Mouse (Mus musculus) MEL (cell line): ENCODE data around the gene Lurap1. TPM values are rescaled to one million over a fixed set of nuclear protein-coding genes. Genes with fewer than 3 reads are reported as not detected.

Experiments used
- DNase-seq: peaks from one replicate; pipeline ENCODE4 v3.0.0; 2011; ENCODE audit warnings: low read depth, low spot score
- H3K27ac ChIP-seq: 2 replicates; pipeline ENCODE4 v1.5.1; 2012; ENCODE audit warnings: low read depth, mild to moderate bottlenecking, control low read depth, low read length, moderate library complexity; ENCODE audit not compliant: control insufficient read depth
- H3K27me3 ChIP-seq, 2 experiments: fragments of 150-350 bp in 1 of 2; sonication (generic) in 1 of 2; 2 replicates each; pipeline ENCODE4 v1.6.1; 2012; ENCODE audit warnings: low read length in 2 of 2, mild to moderate bottlenecking in 2 of 2, improper control_type of control experiment in 1 of 2, moderate library complexity in 1 of 2; ENCODE audit not compliant: insufficient read depth in 2 of 2, control insufficient read depth in 1 of 2
- H3K36me3 ChIP-seq, 2 experiments: 2 replicates each; pipeline ENCODE4 v1.6.1; 2012 to 2014; ENCODE audit warnings: low read length in 2 of 2, improper control_type of control experiment in 1 of 2, inconsistent platforms in 1 of 2, mild to moderate bottlenecking in 1 of 2; ENCODE audit not compliant: insufficient read depth in 2 of 2, control insufficient read depth in 1 of 2
- H3K4me1 ChIP-seq, 2 experiments: fragments of 150-350 bp in 1 of 2; sonication (generic) in 1 of 2; 2 replicates each; pipeline ENCODE4 v1.6.1; 2012; ENCODE audit warnings: low read length in 2 of 2, improper control_type of control experiment in 1 of 2, mild to moderate bottlenecking in 1 of 2; ENCODE audit not compliant: insufficient read depth in 2 of 2, control insufficient read depth in 1 of 2
- H3K4me3 ChIP-seq, 2 experiments: fragments of 150-350 bp in 1 of 2; sonication (generic) in 1 of 2; 2 replicates each; pipeline ENCODE4 v1.5.1; 2012; ENCODE audit warnings: low read depth in 2 of 2, low read length in 2 of 2, mild to moderate bottlenecking in 2 of 2, moderate library complexity in 2 of 2, control low read depth in 1 of 2, improper control_type of control experiment in 1 of 2; ENCODE audit not compliant: control insufficient read depth in 1 of 2, insufficient read depth in 1 of 2
- H3K79me2 ChIP-seq: 2 replicates; pipeline ENCODE4 v1.6.1; 2012; ENCODE audit warnings: mild to moderate bottlenecking, low read length, moderate library complexity; ENCODE audit not compliant: control insufficient read depth, poor library complexity, insufficient read depth
- H3K9ac ChIP-seq: 2 replicates; pipeline ENCODE4 v1.6.1; 2012; ENCODE audit warnings: low read depth, mild to moderate bottlenecking, control low read depth, low read length, moderate library complexity; ENCODE audit not compliant: control insufficient read depth, poor library complexity, severe bottlenecking
- H3K9me3 ChIP-seq: fragments of 150-350 bp; sonication (generic); replicated peaks from 2 replicates; pipeline ENCODE4 v1.6.1; 2012; ENCODE audit warnings: mild to moderate bottlenecking, low read length, improper control_type of control experiment, moderate library complexity; ENCODE audit not compliant: insufficient read depth
- CHD1 ChIP-seq: IDR thresholded peaks from 2 replicates; pipeline ENCODE4 v1.6.1; 2012; ENCODE audit warnings: low read depth, mild to moderate bottlenecking, inconsistent platforms, low read length, improper control_type of control experiment
- CHD2 ChIP-seq: IDR thresholded peaks from 2 replicates; pipeline ENCODE4 v1.6.1; 2011; ENCODE audit warnings: low read length, improper control_type of control experiment
- CTCF ChIP-seq, 3 experiments: IDR thresholded peaks in 2 of 3; conservative IDR thresholded peaks in 1 of 3; 2 replicates each; pipeline ENCODE4 v1.5.1; 2011 to 2012; ENCODE audit warnings: low read length in 3 of 3, low read depth in 2 of 3, mild to moderate bottlenecking in 2 of 3, improper control_type of control experiment in 1 of 3, inconsistent platforms in 1 of 3, mixed read lengths in 1 of 3, moderate library complexity in 1 of 3; ENCODE audit not compliant: control insufficient read depth in 1 of 3, insufficient read depth in 1 of 3, poor library complexity in 1 of 3, severe bottlenecking in 1 of 3
- E2F4 ChIP-seq: IDR thresholded peaks from 2 replicates; pipeline ENCODE4 v1.6.1; 2011; ENCODE audit warnings: low read depth, low read length, improper control_type of control experiment, borderline replicate concordance
- ETS1 ChIP-seq: IDR thresholded peaks from 2 replicates; pipeline ENCODE4 v1.6.1; 2012; ENCODE audit warnings: low read depth, mild to moderate bottlenecking, inconsistent platforms, low read length, improper control_type of control experiment, moderate library complexity
- GABPA ChIP-seq: IDR thresholded peaks from 2 replicates; pipeline ENCODE4 v1.6.1; 2012; ENCODE audit warnings: low read depth, mild to moderate bottlenecking, inconsistent platforms, low read length, improper control_type of control experiment, moderate library complexity
- GATA1 ChIP-seq: IDR thresholded peaks from 2 replicates; pipeline ENCODE4 v1.6.1; 2011; ENCODE audit warnings: low read depth, low read length, improper control_type of control experiment
- JUND ChIP-seq: IDR thresholded peaks from 2 replicates; pipeline ENCODE4 v1.6.1; 2011; ENCODE audit warnings: low read depth, mild to moderate bottlenecking, improper control_type of control experiment, low read length
- KAT2A ChIP-seq: conservative IDR thresholded peaks from 2 replicates; pipeline ENCODE4 v1.6.1; 2012; ENCODE audit warnings: low read depth, low read length, improper control_type of control experiment, inconsistent platforms
- MAX ChIP-seq: IDR thresholded peaks from 2 replicates; pipeline ENCODE4 v1.6.1; 2011; ENCODE audit warnings: low read length, improper control_type of control experiment
- MAZ ChIP-seq: IDR thresholded peaks from 2 replicates; pipeline ENCODE4 v1.6.1; 2012; ENCODE audit warnings: low read depth, mild to moderate bottlenecking, inconsistent platforms, low read length, improper control_type of control experiment
- MEF2A ChIP-seq: IDR thresholded peaks from 2 replicates; pipeline ENCODE4 v1.6.1; 2014; ENCODE audit warnings: low read depth, mild to moderate bottlenecking, inconsistent platforms, low read length, improper control_type of control experiment; ENCODE audit not compliant: poor library complexity, insufficient replicate concordance, severe bottlenecking; ENCODE audit errors: extremely low read depth
- MYB ChIP-seq: IDR thresholded peaks from 2 replicates; pipeline ENCODE4 v1.6.1; 2011; ENCODE audit warnings: mild to moderate bottlenecking, low read depth, low read length, improper control_type of control experiment
- NRF1 ChIP-seq: IDR thresholded peaks from 2 replicates; pipeline ENCODE4 v1.6.1; 2014; ENCODE audit warnings: low read depth, mild to moderate bottlenecking, inconsistent platforms, low read length, improper control_type of control experiment, moderate library complexity; ENCODE audit not compliant: poor library complexity, insufficient read depth, severe bottlenecking
- POLR2A ChIP-seq, 2 experiments: IDR thresholded peaks; 2 replicates each; pipeline ENCODE4 v1.6.1; 2011 to 2012; ENCODE audit warnings: low read length in 2 of 2, mild to moderate bottlenecking in 2 of 2, control low read depth in 1 of 2, improper control_type of control experiment in 1 of 2, low read depth in 1 of 2, moderate library complexity in 1 of 2; ENCODE audit not compliant: control insufficient read depth in 1 of 2, insufficient read depth in 1 of 2, poor library complexity in 1 of 2
- POLR2AphosphoS5 ChIP-seq: IDR thresholded peaks from 2 replicates; pipeline ENCODE4 v1.6.1; 2012; ENCODE audit warnings: low read depth, borderline replicate concordance, mild to moderate bottlenecking, inconsistent platforms, low read length, moderate library complexity, mixed read lengths
- RAD21 ChIP-seq: IDR thresholded peaks from 2 replicates; pipeline ENCODE4 v1.6.1; 2011; ENCODE audit warnings: mild to moderate bottlenecking, low read depth, low read length, improper control_type of control experiment
- RCOR1 ChIP-seq: IDR thresholded peaks from 2 replicates; pipeline ENCODE4 v1.6.1; 2012; ENCODE audit warnings: low read depth, mild to moderate bottlenecking, inconsistent platforms, low read length, improper control_type of control experiment
- SMC3 ChIP-seq: IDR thresholded peaks from 2 replicates; pipeline ENCODE4 v1.6.1; 2011; ENCODE audit warnings: low read depth, low read length, improper control_type of control experiment
- TAL1 ChIP-seq: IDR thresholded peaks from 2 replicates; pipeline ENCODE4 v1.6.1; 2012; ENCODE audit warnings: mild to moderate bottlenecking, inconsistent platforms, low read length, moderate library complexity, mixed read lengths
- TBP ChIP-seq: IDR thresholded peaks from 2 replicates; pipeline ENCODE4 v1.8.0; 2011; ENCODE audit warnings: low read depth, low read length, improper control_type of control experiment
- TCF12 ChIP-seq: IDR thresholded peaks from 2 replicates; pipeline ENCODE4 v1.6.1; 2014; ENCODE audit warnings: low read depth, mild to moderate bottlenecking, inconsistent platforms, low read length, improper control_type of control experiment, moderate library complexity
- UBTF ChIP-seq: IDR thresholded peaks from 2 replicates; pipeline ENCODE4 v1.6.1; 2012; ENCODE audit warnings: low read depth, mild to moderate bottlenecking, inconsistent platforms, low read length, improper control_type of control experiment, moderate library complexity, borderline replicate concordance; ENCODE audit not compliant: insufficient read depth
- ZMIZ1 ChIP-seq: IDR thresholded peaks from 2 replicates; pipeline ENCODE4 v1.6.1; 2012; ENCODE audit warnings: low read depth, mild to moderate bottlenecking, inconsistent platforms, low read length, improper control_type of control experiment, moderate library complexity
- polyA plus RNA-seq, 2 experiments: library from polyadenylated mRNA; stranded (reverse) in 1 of 2; unstranded in 1 of 2; fragments of >175 nt in 1 of 2; fragments of >200 nt in 1 of 2; gene quantifications; 2 replicates each; pipeline versions ENCODE4 v1.2.1 to v1.2.4; 2012; ENCODE audit warnings: low replicate concordance in 2 of 2, low read depth in 1 of 2; ENCODE audit not compliant: insufficient read length in 2 of 2, insufficient read depth in 1 of 2, missing spikeins in 1 of 2
- total RNA-seq: library from RNA; depleted of rRNA; stranded (reverse); fragments of 300-350 nt; gene quantifications from 2 replicates; pipeline ENCODE4 v1.2.3, GENCODE M21; 2012

The Lurap1 gene
- total and polyA plus RNA-seq, 3 experiments, result 0.85 to 1.2 TPM; not detected in 1

DNA sequence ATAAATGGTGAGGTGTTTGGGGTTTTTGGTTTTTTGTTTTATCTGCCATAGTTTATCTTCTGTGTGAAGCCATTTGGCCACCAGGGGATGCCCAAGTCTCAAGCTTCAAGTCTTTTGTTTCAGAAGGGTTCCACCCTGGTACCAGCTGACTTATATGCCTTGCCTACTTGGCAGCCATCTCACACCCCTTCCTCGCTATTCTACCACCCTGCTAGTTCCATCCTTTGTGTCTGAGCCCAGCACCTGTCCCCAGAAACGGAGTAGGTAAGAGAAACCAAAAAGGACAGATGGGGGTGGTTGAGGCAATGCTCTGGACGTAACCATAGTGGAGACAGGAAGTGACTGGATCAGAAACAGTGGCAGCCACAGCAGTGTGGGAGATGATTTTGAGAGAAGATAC lies 8.8 kb upstream of the Lurap1 start:
- peaks cover 10 to 12% of the 10 kb centered on the region in 2 experiments for H3K36me3 ChIP-seq
- TF ChIP-seq SMC3 (peak; percentile 48), CHD2 (no peak), ZMIZ1 (no peak), CHD1 (no peak), GATA1 (peak; percentile 35; the same call in 1 of the 2 replicates), RAD21 (peak; percentile 61), CTCF (IDR thresholded peaks at IDR 0.05 in 2 of 3, conservative IDR thresholded peaks at IDR 0.05 in 1 of 3; ENCODE audit: control insufficient read depth in 1 of 3, insufficient read depth in 1 of 3, low read depth in 2 of 3, low read length in 3 of 3, poor library complexity in 1 of 3, severe bottlenecking in 1 of 3) (peak; percentile 29 to 68 (median 61); a peak in 5 of 6 replicates), TCF12 (no peak)
- no peaks in the 10 kb centered on the region for H3K27me3 ChIP-seq
- no peaks in the 10 kb centered on the region for H3K79me2 ChIP-seq
- H3K27ac ChIP-seq, result no peak overlapping the region
- no peaks in the 10 kb centered on the region for H3K9me3 ChIP-seq
- DNase-seq, result peak; percentile 60
- H3K9ac ChIP-seq, result no peak overlapping the region
- H3K4me3 ChIP-seq, result no peak overlapping the region
- H3K4me1 ChIP-seq, result peaks cover 10 to 15% of the 10 kb centered on the region in 2 experiments

- Histone ChIP-seq H3K9ac (no peak overlapping the region), H3K27ac (no peak overlapping the region), H3K27me3 (no peaks in the 10 kb centered on the region), H3K79me2 (no peaks in the 10 kb centered on the region), H3K36me3 (peaks cover 10 to 12% of the 10 kb centered on the region in 2 experiments), H3K4me1 (peaks cover 9 to 15% of the 10 kb centered on the region in 2 experiments), H3K4me3 (no peak overlapping the region), H3K9me3 (no peaks in the 10 kb centered on the region)
- no peak for DNase-seq
- TF ChIP-seq NRF1, result no peak
- no peak for TF ChIP-seq ETS1
- TF ChIP-seq MEF2A, result no peak
- no peak for TF ChIP-seq RCOR1
- TF ChIP-seq E2F4, result no peak
- no peak for TF ChIP-seq UBTF
- no peak for TF ChIP-seq CHD2
- TF ChIP-seq MAZ, result no peak
- TF ChIP-seq POLR2A (IDR thresholded peaks at IDR 0.05; ENCODE audit: control insufficient read depth in 1 of 2, insufficient read depth in 1 of 2, low read depth in 1 of 2, low read length in 2 of 2, poor library complexity in 1 of 2), result no peak
- TF ChIP-seq TBP, result no peak
- TF ChIP-seq POLR2AphosphoS5, result no peak
- no peak for TF ChIP-seq MYB
- TF ChIP-seq ZMIZ1, result no peak
- no peak for TF ChIP-seq MAX
- no peak for TF ChIP-seq GABPA
- no peak for TF ChIP-seq TAL1
- TF ChIP-seq JUND, result no peak
- no peak for TF ChIP-seq KAT2A
Measured at GRCm38 (mm10) chr4:116157882-116158281, 6.7 kb upstream of the Lurap1 start.
